Mouse (Mus musculus): Measurements from ENCODE around the gene Sccpdh. TPM values are rescaled to one million over a fixed set of nuclear protein-coding genes. Genes with fewer than 3 reads are reported as not detected.
"Not testable (repeated sequence)": the region's sequence is repeated elsewhere in the genome, so short reads cannot be mapped to it uniquely, and the experiment has no call there.

The Sccpdh gene
- total RNA-seq, 2 experiments from 2014 or later, result 34.8 to 42.0 TPM

- no peak for DNase-seq
Observed at GRCm38 (mm10) chr1:179668836-179669537, 977 bp downstream of the Sccpdh start.

- DNase-seq, result no peak
Observed at GRCm38 (mm10) chr1:179674355-179674754, 6.3 kb downstream of the Sccpdh start.

GRCm38 (mm10) chr1:179677031-179677430 is 9.0 kb downstream of the Sccpdh start:
- DNase-seq, result no peak

GRCm38 (mm10) chr1:179679326-179679725 is 11.3 kb downstream of the Sccpdh start:
- no peak for DNase-seq

GRCm38 (mm10) chr1:179682753-179683152 is 14.7 kb downstream of the Sccpdh start:
- DNase-seq, result not testable (repeated sequence)

GRCm38 (mm10) chr1:179686348-179686747 is 18.3 kb downstream of the Sccpdh start:
- no peak for DNase-seq

- no peak for DNase-seq
Observed at GRCm38 (mm10) chr1:179686781-179687180, 18.8 kb downstream of the Sccpdh start.

- DNase-seq, result no peak
Observed at GRCm38 (mm10) chr1:179687305-179687704, 19.3 kb downstream of the Sccpdh start.

GRCm38 (mm10) chr1:179687966-179688365 is 20.0 kb downstream of the Sccpdh start:
- no peak for DNase-seq

- DNase-seq, result no peak
Observed at GRCm38 (mm10) chr1:179688415-179688814, 20.4 kb downstream of the Sccpdh start.

GRCm38 (mm10) chr1:179688914-179689313 is 20.9 kb downstream of the Sccpdh start:
- DNase-seq, result no peak

- DNase-seq, result no peak
Observed at GRCm38 (mm10) chr1:179689479-179689878, 21.5 kb downstream of the Sccpdh start.

- DNase-seq, result no peak
Observed at GRCm38 (mm10) chr1:179704150-179704549, 36.1 kb downstream of the Sccpdh start.

- DNase-seq, result peak in 1 of 2 experiments; percentile 26
Observed at GRCm38 (mm10) chr1:179705154-179705553, 37.1 kb downstream of the Sccpdh start.

GRCm38 (mm10) chr1:179709390-179709789 is 41.4 kb downstream of the Sccpdh start:
- no peak for DNase-seq

- no peak for DNase-seq
Observed at GRCm38 (mm10) chr1:179710739-179711138, 42.7 kb downstream of the Sccpdh start.

- DNase-seq, result no peak
Observed at GRCm38 (mm10) chr1:179712658-179713057, 44.6 kb downstream of the Sccpdh start.

- DNase-seq, result no peak
Observed at GRCm38 (mm10) chr1:179713367-179713766, 45.4 kb downstream of the Sccpdh start.

GRCm38 (mm10) chr1:179715289-179715688 is 47.3 kb downstream of the Sccpdh start:
- not testable (repeated sequence) for DNase-seq

- DNase-seq, result no peak
Observed at GRCm38 (mm10) chr1:179715786-179716185, 47.8 kb downstream of the Sccpdh start.

GRCm38 (mm10) chr1:179722811-179723469 is 54.9 kb downstream of the Sccpdh start:
- DNase-seq, result no peak

GRCm38 (mm10) chr1:179728661-179729060 is 60.7 kb downstream of the Sccpdh start:
- DNase-seq, result no peak

GRCm38 (mm10) chr1:179731391-179731790 is 63.4 kb downstream of the Sccpdh start:
- DNase-seq, result no peak
